Mouse (Mus musculus) bone marrow, adult 2 months (tissue): ENCODE measurements around the gene Pla2g4e. TPM values are rescaled to one million over a fixed set of nuclear protein-coding genes. Genes with fewer than 3 reads are reported as not detected.

Experiments used
- H3K27ac ChIP-seq: fragments of 200-500 bp; 2 replicates; pipeline ENCODE4 v1.5.1; 2012; ENCODE audit warnings: low read depth, mild to moderate bottlenecking, control low read depth, inconsistent platforms, low read length; ENCODE audit not compliant: control insufficient read depth, poor library complexity, insufficient read depth
- H3K4me1 ChIP-seq: fragments of 200-500 bp; 2 replicates; pipeline ENCODE4 v1.6.1; 2011; ENCODE audit warnings: low read length; ENCODE audit not compliant: control insufficient read depth, insufficient read depth
- H3K4me3 ChIP-seq: fragments of 200-500 bp; replicated peaks from 2 replicates; pipeline ENCODE3; 2011; ENCODE audit warnings: mild to moderate bottlenecking, low read depth, low read length, control low read depth; ENCODE audit not compliant: control insufficient read depth
- CTCF ChIP-seq: fragments of 200-500 bp; IDR thresholded peaks from 2 replicates; pipeline ENCODE4 v1.5.1; 2011; ENCODE audit warnings: low read length, control low read depth; ENCODE audit not compliant: control insufficient read depth, insufficient read depth
- POLR2A ChIP-seq: fragments of 200-500 bp; IDR thresholded peaks from 2 replicates; pipeline ENCODE4 v1.6.1; 2011; ENCODE audit warnings: low read depth, mild to moderate bottlenecking, control low read depth, low read length, borderline replicate concordance; ENCODE audit not compliant: control insufficient read depth
- WGBS: fragments of 180-500 bp; shearing (Covaris S2); methylation state at CpG from one replicate; pipeline ENCODE4 v1.1.7; 2018; 5-methylcytosine and 5-hydroxymethylcytosine counted together
- polyA plus RNA-seq: library from polyadenylated mRNA; stranded (reverse); fragments of >200 nt; gene quantifications from 2 replicates; pipeline ENCODE4 v1.2.4, GENCODE M21; 2011; ENCODE audit warnings: low replicate concordance; ENCODE audit not compliant: missing spikeins, insufficient read depth, insufficient read length

The Pla2g4e gene
- polyA plus RNA-seq, 1 experiment = not detected

DNA sequence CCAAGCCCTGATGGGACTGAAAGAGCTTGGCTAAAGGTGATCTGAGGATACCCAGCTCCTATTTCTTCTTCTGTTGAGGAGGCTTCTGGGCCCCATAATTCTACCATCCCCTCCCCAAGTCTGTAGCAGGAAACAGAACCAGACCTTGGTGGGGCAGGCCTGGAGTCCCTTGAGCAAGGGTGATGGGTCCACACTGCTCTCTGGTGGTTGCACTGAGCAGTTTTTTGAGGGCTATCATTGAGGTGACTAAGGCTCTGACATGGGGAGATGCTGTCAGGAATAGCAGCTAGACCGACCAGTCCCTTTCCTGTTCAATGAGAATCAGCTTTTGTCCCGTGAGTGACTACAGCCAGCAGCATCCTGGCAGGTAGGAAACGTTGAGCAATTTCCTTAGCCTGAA lies 36.1 kb upstream of the Pla2g4e start:
- no peak overlapping the region for H3K27ac ChIP-seq
- TF ChIP-seq CTCF (no peak), POLR2A (no peak)
- WGBS = 37% methylated on average over 3 of the region's 3 CpGs
- peaks cover 2% of the 10 kb centered on the region for H3K4me1 ChIP-seq
- no peak overlapping the region for H3K4me3 ChIP-seq

DNA sequence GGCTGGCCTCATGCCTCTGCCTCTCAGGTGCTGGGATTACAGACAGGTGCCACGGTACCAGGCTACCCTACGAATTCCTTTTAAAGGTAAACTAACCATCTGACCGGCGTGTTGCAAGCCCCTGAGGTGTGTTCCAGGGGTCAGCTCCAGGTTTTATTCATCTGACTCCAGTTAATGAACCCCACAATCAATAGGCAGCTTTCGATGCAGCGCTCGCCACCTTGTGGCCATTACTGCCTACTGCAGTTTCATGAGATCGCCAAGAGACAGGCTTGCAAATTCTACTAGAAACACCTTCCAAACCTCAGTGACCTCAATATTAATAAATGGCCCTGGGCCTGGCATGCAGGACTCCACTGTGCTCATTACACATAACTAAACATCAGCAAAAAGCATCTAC lies 34.8 kb upstream of the Pla2g4e start:
- 15% methylated on average over 8 of the region's 8 CpGs for WGBS
- TF ChIP-seq CTCF (peak; percentile 76), POLR2A (no peak)
- H3K4me1 ChIP-seq = peaks cover 2% of the 10 kb centered on the region
- H3K4me3 ChIP-seq = no peak overlapping the region
- no peak overlapping the region for H3K27ac ChIP-seq

DNA sequence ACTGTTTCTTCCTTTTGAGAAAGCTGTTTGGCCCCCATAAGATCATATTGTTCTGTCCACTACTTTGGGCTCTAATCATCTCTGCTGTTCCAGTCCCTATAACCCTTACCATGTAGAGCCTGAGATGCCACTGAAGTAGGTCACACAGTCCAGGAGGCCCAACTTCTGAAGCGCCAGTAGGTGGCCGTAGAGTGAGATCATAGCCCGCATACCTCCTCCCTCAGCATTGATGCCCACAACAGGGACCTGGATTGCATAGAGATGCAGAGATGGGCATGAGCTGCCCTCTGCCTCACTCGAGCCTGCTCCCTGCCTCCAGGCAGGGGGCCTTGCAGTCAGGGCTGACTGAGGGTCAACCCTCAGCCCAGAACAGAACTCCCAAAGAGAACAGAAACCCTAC lies 31.8 kb upstream of the Pla2g4e start:
- TF ChIP-seq CTCF (no peak), POLR2A (no peak)
- H3K4me1 ChIP-seq = peaks cover 2% of the 10 kb centered on the region
- H3K4me3 ChIP-seq = no peak overlapping the region
- 69% methylated on average over 4 of the region's 4 CpGs for WGBS
- H3K27ac ChIP-seq = no peak overlapping the region

DNA sequence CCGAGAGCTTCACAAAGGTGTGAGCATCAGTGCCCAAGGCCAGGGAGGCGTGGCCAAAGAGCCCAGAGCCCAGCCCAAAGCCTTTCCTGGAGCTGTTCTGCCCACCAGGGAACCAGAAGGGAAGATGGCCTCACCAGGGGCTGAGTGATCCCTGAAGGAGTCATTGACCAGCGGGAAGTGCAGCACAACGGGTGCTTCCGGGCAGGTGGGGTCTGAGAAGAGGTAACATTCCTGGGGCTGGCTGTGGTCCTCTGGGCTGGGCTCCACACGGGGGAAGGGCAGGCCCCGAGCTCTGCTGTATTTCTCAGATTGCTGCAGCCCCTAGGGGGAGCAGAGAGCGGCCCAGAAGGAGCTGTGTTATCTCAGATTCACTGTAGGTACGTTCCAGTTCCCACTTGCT lies 23.5 kb upstream of the Pla2g4e start:
- H3K27ac ChIP-seq = no peak overlapping the region
- H3K4me1 ChIP-seq = no peaks in the 10 kb centered on the region
- WGBS = 6% methylated on average over 9 of the region's 9 CpGs
- no peak overlapping the region for H3K4me3 ChIP-seq
- TF ChIP-seq POLR2A = no peak
- TF ChIP-seq CTCF = no peak

DNA sequence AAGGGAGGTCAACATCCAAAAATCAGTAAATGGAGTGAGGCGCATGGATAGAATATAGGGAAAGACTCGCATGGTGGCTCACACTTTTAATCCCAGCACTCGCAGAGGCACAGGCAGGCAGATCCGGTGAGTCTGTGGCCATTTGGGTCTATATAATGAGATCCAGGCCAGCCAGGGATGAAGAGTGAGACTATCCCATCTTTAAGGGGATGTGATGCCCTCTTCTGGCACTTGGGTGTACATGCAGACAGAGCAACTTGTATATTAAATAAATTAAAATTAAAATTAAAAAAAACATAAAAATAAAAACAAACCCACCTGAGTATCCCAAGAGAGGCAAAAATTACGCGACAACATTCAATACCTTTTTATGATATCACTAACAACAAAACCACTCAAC lies 20.4 kb upstream of the Pla2g4e start:
- Histone ChIP-seq H3K27ac (no peak overlapping the region), H3K4me1 (no peaks in the 10 kb centered on the region), H3K4me3 (no peak overlapping the region)
- TF ChIP-seq CTCF (no peak), POLR2A (no peak)
- 76% methylated on average over 6 of the region's 6 CpGs for WGBS

DNA sequence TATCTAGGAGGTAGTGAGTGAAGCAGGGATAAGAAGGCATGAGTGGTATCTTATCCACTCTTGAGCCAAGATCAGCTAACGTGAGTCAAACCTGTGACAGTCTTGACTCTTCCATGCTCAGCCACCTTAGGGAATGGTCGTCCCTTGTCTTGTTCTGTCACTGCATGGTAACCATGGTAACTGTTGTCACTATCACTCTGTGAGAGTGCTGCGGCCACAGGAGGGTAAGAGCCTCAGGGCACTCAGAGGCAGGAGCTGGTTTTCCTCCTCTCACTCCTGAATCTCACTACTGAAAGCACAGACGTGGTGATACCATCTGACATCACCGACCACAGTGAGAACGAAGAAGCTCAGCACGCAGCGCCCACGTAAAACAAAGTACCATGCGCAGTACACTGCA lies 19.7 kb upstream of the Pla2g4e start:
- 79% methylated on average over 10 of the region's 10 CpGs for WGBS
- Histone ChIP-seq H3K4me3 (no peak overlapping the region), H3K27ac (no peak overlapping the region), H3K4me1 (no peaks in the 10 kb centered on the region)
- TF ChIP-seq POLR2A (no peak), CTCF (no peak)

DNA sequence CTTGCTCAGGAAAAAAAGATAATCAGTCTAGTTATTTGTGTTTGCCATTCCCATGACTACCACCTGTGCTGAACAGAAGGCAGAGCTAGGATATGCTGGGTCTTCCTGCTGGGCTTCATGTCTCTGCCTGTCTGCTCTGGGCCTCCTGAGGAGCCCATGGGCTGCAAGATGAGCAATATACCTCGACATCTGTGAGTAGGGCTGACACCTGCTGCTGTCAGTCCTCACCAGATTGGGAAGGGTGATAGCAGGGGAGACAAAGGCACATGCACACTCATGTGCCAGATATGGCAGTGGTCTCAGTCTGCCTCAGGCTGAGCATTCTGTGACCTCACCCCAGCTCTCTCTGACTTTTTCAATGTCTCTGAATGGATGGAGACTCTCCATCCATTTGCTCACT lies 17.7 kb upstream of the Pla2g4e start:
- no peak overlapping the region for H3K4me3 ChIP-seq
- H3K4me1 ChIP-seq = no peaks in the 10 kb centered on the region
- TF ChIP-seq POLR2A (no peak), CTCF (no peak)
- H3K27ac ChIP-seq = no peak overlapping the region
- WGBS = 47% methylated on average over 1 of the region's 1 CpGs

DNA sequence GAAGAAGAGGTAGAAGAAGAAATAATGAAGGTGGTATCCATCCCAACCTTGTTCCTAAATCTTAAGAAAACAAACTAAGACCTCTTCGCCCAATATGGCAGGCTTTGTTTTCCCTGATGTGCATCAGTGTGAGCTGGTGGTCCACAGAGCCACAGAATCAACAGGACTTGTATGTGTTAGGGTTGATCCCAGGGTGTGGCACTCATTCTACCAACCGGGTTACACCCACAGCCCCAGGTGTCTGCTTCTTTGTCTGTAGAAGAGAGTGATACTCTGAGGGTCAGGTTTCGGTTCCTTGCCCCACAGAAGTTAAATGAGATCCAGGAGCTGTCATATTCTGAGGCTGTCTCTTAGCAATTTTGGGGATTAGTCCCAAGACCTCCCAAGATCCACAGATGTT lies 16.2 kb upstream of the Pla2g4e start:
- Histone ChIP-seq H3K4me3 (no peak overlapping the region), H3K27ac (no peak overlapping the region), H3K4me1 (no peaks in the 10 kb centered on the region)
- TF ChIP-seq CTCF = no peak
- WGBS = 57% methylated on average over 3 of the region's 3 CpGs

DNA sequence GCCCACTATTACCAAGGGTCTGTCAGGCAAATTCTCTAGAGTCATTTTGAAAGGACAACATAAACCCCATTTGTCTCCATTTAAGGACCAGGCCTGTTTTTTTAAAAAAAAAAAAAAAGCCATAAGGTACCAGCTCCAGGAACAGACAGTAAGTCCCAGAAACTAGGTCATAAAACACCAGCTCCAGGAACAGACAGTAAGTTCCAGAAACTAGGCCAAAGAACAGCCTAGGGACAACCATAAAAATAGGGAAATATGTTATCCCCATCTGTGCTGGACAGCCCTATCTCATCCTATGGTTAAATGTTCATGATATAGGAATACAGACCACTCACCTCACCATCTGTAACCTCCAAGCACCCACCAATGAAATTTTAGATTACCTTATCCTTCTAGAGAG lies 11.1 kb upstream of the Pla2g4e start:
- no peak overlapping the region for H3K4me3 ChIP-seq
- H3K27ac ChIP-seq = no peak overlapping the region
- H3K4me1 ChIP-seq = no peaks in the 10 kb centered on the region; the same call in 1 of the 2 replicates
- no peak for TF ChIP-seq CTCF
- no peak for TF ChIP-seq POLR2A
